Mouse (Mus musculus): ENCODE data around the gene Rfxank. TPM values are rescaled to one million over a fixed set of nuclear protein-coding genes. Genes with fewer than 3 reads are reported as not detected.

Rfxank gene
- not detected in 2 replicates for polyA plus RNA-seq (2012; ENCODE audit: insufficient read depth, insufficient read length, low replicate concordance, missing spikeins)

- under 1% methylated on average over 46 of the region's 46 CpGs for WGBS
- peak within 1 kb of the TSS; percentile 95 for H3K4me3 ChIP-seq (ENCODE audit: insufficient read depth, low read depth, low read length)
- peak within 1 kb of the TSS; percentile 77 for H3K27ac ChIP-seq (ENCODE audit: insufficient read depth, low read depth, low read length)
- TF ChIP-seq CTCF (IDR thresholded peaks at IDR 0.05; ENCODE audit: insufficient read depth, low read depth, low read length) = no peak
- TF ChIP-seq POLR2A (IDR thresholded peaks at IDR 0.05; ENCODE audit: insufficient read depth, low read depth, low read length) = peak; percentile 31; the same call in 1 of the 2 replicates
- H3K4me1 ChIP-seq (ENCODE audit: control insufficient read depth, insufficient read depth, low read length) = peaks cover 11% of the 10 kb centered on the region; the same call in 1 of the 2 replicates
Measured at GRCm38 (mm10) chr8:70139026-70139857, at the start of gene Rfxank, which contains the start of the genes Borcs8 and Mef2b. TSS of gene Rfxank (minus strand) at chr8:70139154. TSS of gene Borcs8 (plus strand) at chr8:70139499. TSS of gene Mef2b (plus strand) at chr8:70139711.

GRCm38 (mm10) chr8:70188707-70189106 is 49.8 kb upstream of the Rfxank start:
- Histone ChIP-seq H3K4me3 (ENCODE audit: insufficient read depth, low read depth, low read length) (no peak overlapping the region), H3K4me1 (ENCODE audit: control insufficient read depth, insufficient read depth, low read length) (no peaks in the 10 kb centered on the region), H3K27ac (ENCODE audit: insufficient read depth, low read depth, low read length) (no peak overlapping the region)
- no peak for TF ChIP-seq POLR2A (IDR thresholded peaks at IDR 0.05; ENCODE audit: insufficient read depth, low read depth, low read length)
- TF ChIP-seq CTCF (IDR thresholded peaks at IDR 0.05; ENCODE audit: insufficient read depth, low read depth, low read length) = no peak
- 78% methylated on average over 7 of the region's 7 CpGs for WGBS

- Histone ChIP-seq H3K27ac (ENCODE audit: insufficient read depth, low read depth, low read length) (no peak overlapping the region), H3K4me3 (ENCODE audit: insufficient read depth, low read depth, low read length) (no peak overlapping the region), H3K4me1 (ENCODE audit: control insufficient read depth, insufficient read depth, low read length) (no peaks in the 10 kb centered on the region)
- no peak for TF ChIP-seq POLR2A (IDR thresholded peaks at IDR 0.05; ENCODE audit: insufficient read depth, low read depth, low read length)
- 84% methylated on average over 4 of the region's 4 CpGs for WGBS
Measured at GRCm38 (mm10) chr8:70183194-70183593, 44.2 kb upstream of the Rfxank start.

- Histone ChIP-seq H3K4me1 (ENCODE audit: control insufficient read depth, insufficient read depth, low read length) (peaks cover 5% of the 10 kb centered on the region; the same call in 1 of the 2 replicates), H3K4me3 (ENCODE audit: insufficient read depth, low read depth, low read length) (no peak overlapping the region), H3K27ac (ENCODE audit: insufficient read depth, low read depth, low read length) (no peak overlapping the region)
- WGBS = 69% methylated on average over 2 of the region's 2 CpGs
- no peak for TF ChIP-seq CTCF (IDR thresholded peaks at IDR 0.05; ENCODE audit: insufficient read depth, low read depth, low read length)
- TF ChIP-seq POLR2A (IDR thresholded peaks at IDR 0.05; ENCODE audit: insufficient read depth, low read depth, low read length) = no peak
Measured at GRCm38 (mm10) chr8:70181903-70182252, 42.9 kb upstream of the Rfxank start.

GRCm38 (mm10) chr8:70181212-70181902 is 42.4 kb upstream of the Rfxank start:
- 89% methylated on average over 16 of the region's 16 CpGs for WGBS
- peaks cover 8% of the 10 kb centered on the region; the same call in 1 of the 2 replicates for H3K4me1 ChIP-seq (ENCODE audit: control insufficient read depth, insufficient read depth, low read length)

GRCm38 (mm10) chr8:70179082-70179481 is 40.1 kb upstream of the Rfxank start:
- no peak overlapping the region for H3K27ac ChIP-seq (ENCODE audit: insufficient read depth, low read depth, low read length)
- no peak for TF ChIP-seq CTCF (IDR thresholded peaks at IDR 0.05; ENCODE audit: insufficient read depth, low read depth, low read length)
- TF ChIP-seq POLR2A (IDR thresholded peaks at IDR 0.05; ENCODE audit: insufficient read depth, low read depth, low read length) = no peak
- WGBS = 90% methylated on average over 4 of the region's 4 CpGs
- peaks cover 15% of the 10 kb centered on the region for H3K4me1 ChIP-seq (ENCODE audit: control insufficient read depth, insufficient read depth, low read length)
- no peak overlapping the region for H3K4me3 ChIP-seq (ENCODE audit: insufficient read depth, low read depth, low read length)

More at GRCm38 (mm10) chr8:70181212-70181902, 42.4 kb upstream of the Rfxank start:
- no peak overlapping the region for H3K27ac ChIP-seq (ENCODE audit: insufficient read depth, low read depth, low read length)
- TF ChIP-seq CTCF (IDR thresholded peaks at IDR 0.05; ENCODE audit: insufficient read depth, low read depth, low read length) (no peak), POLR2A (IDR thresholded peaks at IDR 0.05; ENCODE audit: insufficient read depth, low read depth, low read length) (no peak)
- H3K4me3 ChIP-seq (ENCODE audit: insufficient read depth, low read depth, low read length) = no peak overlapping the region

- 93% methylated on average over 2 of the region's 2 CpGs for WGBS
Measured at GRCm38 (mm10) chr8:70178231-70178630, 39.3 kb upstream of the Rfxank start.

GRCm38 (mm10) chr8:70174079-70174478 is 35.1 kb upstream of the Rfxank start:
- TF ChIP-seq POLR2A (IDR thresholded peaks at IDR 0.05; ENCODE audit: insufficient read depth, low read depth, low read length) (no peak), CTCF (IDR thresholded peaks at IDR 0.05; ENCODE audit: insufficient read depth, low read depth, low read length) (no peak)
- peak overlapping the region; percentile 93 for H3K27ac ChIP-seq (ENCODE audit: insufficient read depth, low read depth, low read length)
- WGBS = 38% methylated on average over 7 of the region's 7 CpGs
- peak overlapping the region; percentile 27 for H3K4me3 ChIP-seq (ENCODE audit: insufficient read depth, low read depth, low read length)
- peaks cover 21% of the 10 kb centered on the region for H3K4me1 ChIP-seq (ENCODE audit: control insufficient read depth, insufficient read depth, low read length)

More at GRCm38 (mm10) chr8:70178231-70178630, 39.3 kb upstream of the Rfxank start:
- TF ChIP-seq CTCF (IDR thresholded peaks at IDR 0.05; ENCODE audit: insufficient read depth, low read depth, low read length) = no peak
- no peak for TF ChIP-seq POLR2A (IDR thresholded peaks at IDR 0.05; ENCODE audit: insufficient read depth, low read depth, low read length)
- no peak overlapping the region for H3K4me3 ChIP-seq (ENCODE audit: insufficient read depth, low read depth, low read length)
- H3K27ac ChIP-seq (ENCODE audit: insufficient read depth, low read depth, low read length) = no peak overlapping the region
- peaks cover 20% of the 10 kb centered on the region for H3K4me1 ChIP-seq (ENCODE audit: control insufficient read depth, insufficient read depth, low read length)

- peaks cover 21% of the 10 kb centered on the region for H3K4me1 ChIP-seq (ENCODE audit: control insufficient read depth, insufficient read depth, low read length)
- no peak overlapping the region; the same call in 1 of the 2 replicates for H3K4me3 ChIP-seq (ENCODE audit: insufficient read depth, low read depth, low read length)
- 54% methylated on average over 5 of the region's 5 CpGs for WGBS
- TF ChIP-seq CTCF (IDR thresholded peaks at IDR 0.05; ENCODE audit: insufficient read depth, low read depth, low read length) (no peak), POLR2A (IDR thresholded peaks at IDR 0.05; ENCODE audit: insufficient read depth, low read depth, low read length) (no peak)
- peak overlapping the region; percentile 93; the same call in 1 of the 2 replicates for H3K27ac ChIP-seq (ENCODE audit: insufficient read depth, low read depth, low read length)
Measured at GRCm38 (mm10) chr8:70173320-70173719, 34.4 kb upstream of the Rfxank start.

Data from olfactory bulb, adult 2 months (tissue).